Mouse (Mus musculus): Measurements from ENCODE around the gene F2rl1.

- TF ChIP-seq POLR2A (IDR thresholded peaks at IDR 0.05; ENCODE audit: control insufficient read depth, low read depth, low read length): no peak
- TF ChIP-seq CTCF (IDR thresholded peaks at IDR 0.05; ENCODE audit: control insufficient read depth, insufficient read depth, insufficient replicate concordance, low read depth, low read length): no peak
These were observed 23.3 kb upstream of the F2rl1 start for GRCm38 (mm10) chr13:95548291-95548789.

All from testis, adult 2 months (tissue).